Mouse (Mus musculus): Measurements from ENCODE around the gene Dab2ip. TPM values are rescaled to one million over a fixed set of nuclear protein-coding genes. Genes with fewer than 3 reads are reported as not detected.

Dab2ip gene
- total RNA-seq, 2 experiments from 2014 or later = 130 TPM

- peak in 1 of 2 experiments; percentile 60 for DNase-seq (ENCODE audit: low spot score in 2 of 2)
Observed at GRCm38 (mm10) chr2:35621796-35622195, 63.7 kb downstream of the Dab2ip start.

- no peak for DNase-seq (ENCODE audit: low spot score in 2 of 2)
Observed at GRCm38 (mm10) chr2:35622261-35623103, 64.4 kb downstream of the Dab2ip start.

GRCm38 (mm10) chr2:35623104-35623377, 65.0 kb downstream of the Dab2ip start:
- no peak for DNase-seq (ENCODE audit: low spot score in 2 of 2)

- no peak for DNase-seq (ENCODE audit: low spot score in 2 of 2)
Observed at GRCm38 (mm10) chr2:35623431-35624148, 65.5 kb downstream of the Dab2ip start.

- DNase-seq (ENCODE audit: low spot score in 2 of 2) = no peak
Observed at GRCm38 (mm10) chr2:35624380-35625006, 66.4 kb downstream of the Dab2ip start.

GRCm38 (mm10) chr2:35625007-35625380, 66.9 kb downstream of the Dab2ip start:
- no peak for DNase-seq (ENCODE audit: low spot score in 2 of 2)

GRCm38 (mm10) chr2:35625526-35625925, 67.5 kb downstream of the Dab2ip start:
- no peak for DNase-seq (ENCODE audit: low spot score in 2 of 2)

GRCm38 (mm10) chr2:35626181-35626727, 68.2 kb downstream of the Dab2ip start:
- no peak for DNase-seq (ENCODE audit: low spot score in 2 of 2)

- DNase-seq (ENCODE audit: low spot score in 2 of 2) = no peak
Observed at GRCm38 (mm10) chr2:35627298-35627898, 69.3 kb downstream of the Dab2ip start.

GRCm38 (mm10) chr2:35628052-35628451, 70.0 kb downstream of the Dab2ip start:
- no peak for DNase-seq (ENCODE audit: low spot score in 2 of 2)

- no peak for DNase-seq (ENCODE audit: low spot score in 2 of 2)
Observed at GRCm38 (mm10) chr2:35628656-35629055, 70.6 kb downstream of the Dab2ip start.

- no peak for DNase-seq (ENCODE audit: low spot score in 2 of 2)
Observed at GRCm38 (mm10) chr2:35629126-35629525, 71.1 kb downstream of the Dab2ip start.

- no peak for DNase-seq (ENCODE audit: low spot score in 2 of 2)
Observed at GRCm38 (mm10) chr2:35633392-35633791, 75.3 kb downstream of the Dab2ip start.

- no peak for DNase-seq (ENCODE audit: low spot score in 2 of 2)
Observed at GRCm38 (mm10) chr2:35634963-35635362, 76.9 kb downstream of the Dab2ip start.

- DNase-seq (ENCODE audit: low spot score in 2 of 2) = no peak
Observed at GRCm38 (mm10) chr2:35635541-35635940, 77.5 kb downstream of the Dab2ip start.

GRCm38 (mm10) chr2:35637880-35638535, 79.9 kb downstream of the Dab2ip start:
- peak in 1 of 2 experiments; percentile 30 for DNase-seq (ENCODE audit: low spot score in 2 of 2)

GRCm38 (mm10) chr2:35639799-35640198, 81.7 kb downstream of the Dab2ip start:
- no peak for DNase-seq (ENCODE audit: low spot score in 2 of 2)

- DNase-seq (ENCODE audit: low spot score in 2 of 2) = peak; percentile 51 to 58
Observed at GRCm38 (mm10) chr2:35640576-35640975, 82.5 kb downstream of the Dab2ip start.

- DNase-seq (ENCODE audit: low spot score in 2 of 2) = no peak
Observed at GRCm38 (mm10) chr2:35642224-35642623, 84.2 kb downstream of the Dab2ip start.

- DNase-seq (ENCODE audit: low spot score in 2 of 2) = no peak
Observed at GRCm38 (mm10) chr2:35646553-35646952, 88.5 kb downstream of the Dab2ip start.

- peak; percentile 92 for DNase-seq (ENCODE audit: low spot score in 2 of 2)
Observed at GRCm38 (mm10) chr2:35649708-35650107, 91.6 kb downstream of the Dab2ip start.

Data from layer of hippocampus, postnatal 10 days (tissue).